ENCODE assay signal across 17 mouse cellular contexts in genomic region chr9:95668306-95668705, GRCm38 (mm10). TPM values are rescaled to one million over a fixed set of nuclear protein-coding genes. Genes with fewer than 3 reads are reported as not detected.
DNase-seq lines count a peak whose midpoint lies in the region; ATAC-seq and TF ChIP-seq lines count a peak whose summit lies in the region.
"Had no signal": no experiment of that assay in that cellular context is flagged by ENCODE, and none has a peak within 500 bp of the region (broad histone marks: within the 10 kb centered on the region; RNA-seq: fewer than 3 reads in every experiment).

No protein-coding gene starts in this region.

- H3K9me3 ChIP-seq in heart, postnatal 0 days (replicated peaks; ENCODE audit: control insufficient read depth, low read length), result no peaks in the 10 kb centered on the region
- peaks cover 2% of the 10 kb centered on the region; the same call in 1 of the 2 replicates for H3K9me3 ChIP-seq in heart, embryonic 12.5 days (replicated peaks)
- no peaks in the 10 kb centered on the region for H3K9me3 ChIP-seq in midbrain, embryonic 16.5 days (replicated peaks; ENCODE audit: control insufficient read depth, low read length, poor library complexity, severe bottlenecking)
- no peaks in the 10 kb centered on the region for H3K9me3 ChIP-seq in midbrain, embryonic 13.5 days
- H3K9me3 ChIP-seq: embryonic facial prominence, embryonic 15.5 days; G1E; hindbrain, embryonic 13.5 days had no signal

- intact Hi-C loops in gastrocnemius, adult 2 months (cut with DNase I), result no loop called here
- intact Hi-C loops in gastrocnemius, postnatal 14 days (cut with DNase I; ENCODE audit: low total_unique reads), result no loop called here

- DNase-seq in cerebellum, postnatal 10 days, result peak; percentile 64 to 73
- DNase-seq in cerebellum, adult 8-10 months, result no peak
- no peak for DNase-seq in gastrocnemius, adult 2 months
- DNase-seq in gastrocnemius, postnatal 14 days, result no peak
- no peak for DNase-seq in heart, postnatal 0 days (ENCODE audit: low spot score)
- DNase-seq: B cell, adult 2 months had no signal

- H3K9ac ChIP-seq in heart, postnatal 0 days (replicated peaks; ENCODE audit: low read depth, low read length), result no peak overlapping the region
- no peak overlapping the region for H3K9ac ChIP-seq in heart, embryonic 12.5 days
- no peak overlapping the region for H3K9ac ChIP-seq in midbrain, embryonic 16.5 days (ENCODE audit: low read depth, low read length)
- no peak overlapping the region for H3K9ac ChIP-seq in midbrain, embryonic 13.5 days (replicated peaks)
- H3K9ac ChIP-seq: embryonic facial prominence, embryonic 15.5 days; hindbrain, embryonic 13.5 days had no signal

- no peak for ATAC-seq in heart, postnatal 0 days (ENCODE audit: insufficient read depth, low read depth)
- ATAC-seq in heart, embryonic 12.5 days (ENCODE audit: insufficient number of reproducible peaks, low FRiP score), result no peak
- ATAC-seq in midbrain, embryonic 16.5 days, result no peak
- ATAC-seq in midbrain, embryonic 13.5 days, result no peak
- ATAC-seq: CD4-positive, CD25-positive, alpha-beta regulatory T cell, adult 4 months; intestine, embryonic 16.5 days had no signal

- no peak overlapping the region for H3K4me2 ChIP-seq in heart, postnatal 0 days (ENCODE audit: low read depth, low read length)
- H3K4me2 ChIP-seq in heart, embryonic 12.5 days, result no peak overlapping the region
- H3K4me2 ChIP-seq in midbrain, embryonic 16.5 days (ENCODE audit: low read length), result no peak overlapping the region
- H3K4me2 ChIP-seq in midbrain, embryonic 13.5 days (replicated peaks), result no peak overlapping the region
- H3K4me2 ChIP-seq: embryonic facial prominence, embryonic 15.5 days; hindbrain, embryonic 13.5 days had no signal

- no peak overlapping the region for H3K4me3 ChIP-seq in gastrocnemius, adult 2 months
- H3K4me3 ChIP-seq in heart, postnatal 0 days (ENCODE audit: low read depth, low read length), result no peak overlapping the region
- H3K4me3 ChIP-seq in heart, embryonic 12.5 days, result no peak overlapping the region
- no peak overlapping the region for H3K4me3 ChIP-seq in midbrain, embryonic 16.5 days (ENCODE audit: low read depth, low read length)
- no peak overlapping the region for H3K4me3 ChIP-seq in midbrain, embryonic 13.5 days (replicated peaks)
- H3K4me3 ChIP-seq: embryonic facial prominence, embryonic 15.5 days; erythroblast, embryonic 14.5 days; forebrain, embryonic 10.5 days; hindbrain, embryonic 13.5 days had no signal

- H3K27me3 ChIP-seq in heart, postnatal 0 days (ENCODE audit: control insufficient read depth, insufficient read depth, low read length), result no peaks in the 10 kb centered on the region
- H3K27me3 ChIP-seq in heart, embryonic 12.5 days (replicated peaks), result no peaks in the 10 kb centered on the region
- no peaks in the 10 kb centered on the region for H3K27me3 ChIP-seq in midbrain, embryonic 16.5 days (ENCODE audit: control insufficient read depth, insufficient read depth, low read depth, low read length)
- no peaks in the 10 kb centered on the region for H3K27me3 ChIP-seq in midbrain, embryonic 13.5 days
- H3K27me3 ChIP-seq: embryonic facial prominence, embryonic 15.5 days; hindbrain, embryonic 13.5 days had no signal

- no peaks in the 10 kb centered on the region for H3K36me3 ChIP-seq in heart, postnatal 0 days (replicated peaks; ENCODE audit: control insufficient read depth, insufficient read depth, low read length)
- H3K36me3 ChIP-seq in heart, embryonic 12.5 days, result no peaks in the 10 kb centered on the region
- no peaks in the 10 kb centered on the region for H3K36me3 ChIP-seq in midbrain, embryonic 16.5 days (ENCODE audit: control insufficient read depth, insufficient read depth, low read length)
- H3K36me3 ChIP-seq in midbrain, embryonic 13.5 days, result no peaks in the 10 kb centered on the region
- H3K36me3 ChIP-seq: embryonic facial prominence, embryonic 15.5 days; G1E; hindbrain, embryonic 13.5 days had no signal

- no peak for TF ChIP-seq EP300 in heart, postnatal 0 days (IDR thresholded peaks at IDR 0.05; ENCODE audit: low read depth)

- WGBS in heart, postnatal 0 days, result 72% methylated on average over 5 of the region's 5 CpGs
- 67% methylated on average over 5 of the region's 5 CpGs for WGBS in heart, embryonic 12.5 days
- WGBS in midbrain, embryonic 16.5 days, result 57% methylated on average over 5 of the region's 5 CpGs
- 69% methylated on average over 5 of the region's 5 CpGs for WGBS in midbrain, embryonic 13.5 days

- no peak for TF ChIP-seq CTCF in gastrocnemius, adult 2 months (IDR thresholded peaks at IDR 0.05)
- TF ChIP-seq CTCF in heart, postnatal 0 days (IDR thresholded peaks at IDR 0.05; ENCODE audit: low read depth), result no peak

- peak overlapping the region; percentile 38; the same call in 1 of the 2 replicates for H3K27ac ChIP-seq in gastrocnemius, adult 2 months
- H3K27ac ChIP-seq in heart, postnatal 0 days (ENCODE audit: low read depth), result peak overlapping the region; percentile 66; the same call in 1 of the 2 replicates
- no peak overlapping the region for H3K27ac ChIP-seq in heart, embryonic 12.5 days (ENCODE audit: poor library complexity, severe bottlenecking)
- peak overlapping the region; percentile 15; the same call in 1 of the 2 replicates for H3K27ac ChIP-seq in midbrain, embryonic 16.5 days (ENCODE audit: low read length)
- H3K27ac ChIP-seq in midbrain, embryonic 13.5 days, result no peak overlapping the region
- H3K27ac ChIP-seq: embryonic facial prominence, embryonic 15.5 days; forebrain, embryonic 10.5 days; hindbrain, embryonic 13.5 days had no signal

- H3K4me1 ChIP-seq in heart, postnatal 0 days (ENCODE audit: control insufficient read depth, insufficient read depth), result peaks cover 27% of the 10 kb centered on the region
- peaks cover 5% of the 10 kb centered on the region for H3K4me1 ChIP-seq in heart, embryonic 12.5 days (replicated peaks)
- peaks cover 3% of the 10 kb centered on the region; the same call in 1 of the 2 replicates for H3K4me1 ChIP-seq in midbrain, embryonic 16.5 days (ENCODE audit: control insufficient read depth, insufficient read depth, low read length)
- H3K4me1 ChIP-seq in midbrain, embryonic 13.5 days (replicated peaks), result peaks cover 16% of the 10 kb centered on the region

RNA-seq across cellular contexts. Expression of gene Pcolce2, which starts 30.9 kb away (rescaled TPM):
- total RNA-seq in gastrocnemius, adult 2 months (2021), result 10 to 100 TPM in 1 of 2 experiments, 1 to 10 TPM in 1; 8.2 to 13.7 TPM
- total RNA-seq in gastrocnemius, postnatal 14 days (2021), result 1 to 10 TPM; 7.4 to 9.9 TPM
- total RNA-seq in heart, postnatal 0 days (2014; rRNA removed; ENCODE audit: low replicate concordance), result 0.58 and 3.4 TPM in 2 replicates
- polyA plus RNA-seq in heart, postnatal 0 days (2015; fragmentation: Nextera tagmentation; extraction: Ambion mirVana), result 2.6 TPM in 2 replicates
- polyA plus RNA-seq in heart, embryonic 12.5 days (2016; fragmentation: Nextera tagmentation; extraction: Ambion mirVana), result 0.24 and 0.42 TPM in 2 replicates
- 1.7 and 2.3 TPM in 2 replicates for polyA plus RNA-seq in midbrain, embryonic 16.5 days (2015; fragmentation: Nextera tagmentation; extraction: Ambion mirVana)
- 1.8 and 2.5 TPM in 2 replicates for polyA plus RNA-seq in midbrain, embryonic 13.5 days (2015; fragmentation: Nextera tagmentation; extraction: Ambion mirVana)
- total RNA-seq: common myeloid progenitor, adult 5-6 weeks had no signal
- polyA plus RNA-seq: erythroblast, embryonic 14.5 days; G1E had no signal

Comparison
In these comparisons a context has a peak if more than half of its experiments do, and no peak if none do; other contexts are left out.
1. DNase-seq: peak in cerebellum, postnatal 10 days (2 of 2); none in cerebellum, adult 8-10 months (single experiment), gastrocnemius, adult 2 months (single experiment), gastrocnemius, postnatal 14 days (single experiment) and heart, postnatal 0 days (single experiment).
2. H3K27ac ChIP-seq: peak in gastrocnemius, adult 2 months (single experiment), heart, postnatal 0 days (single experiment) and midbrain, embryonic 16.5 days (single experiment); none in heart, embryonic 12.5 days (single experiment) and midbrain, embryonic 13.5 days (single experiment).